ENCODE assay signal across 8 mouse cellular contexts in genomic region chr9:61369316-61370273, GRCm38 (mm10). TPM values are rescaled to one million over a fixed set of nuclear protein-coding genes. Genes with fewer than 3 reads are reported as not detected.
DNase-seq lines count a peak whose midpoint lies in the region; ATAC-seq and TF ChIP-seq lines count a peak whose summit lies in the region.

No protein-coding gene starts in this region.

- H3K4me1 ChIP-seq in forebrain, embryonic 10.5 days = peaks cover 79% of the 10 kb centered on the region
- peaks cover 32% of the 10 kb centered on the region for H3K4me1 ChIP-seq in hindbrain, embryonic 14.5 days (replicated peaks; ENCODE audit: control insufficient read depth, insufficient read depth, low read length)
- peaks cover 28% of the 10 kb centered on the region for H3K4me1 ChIP-seq in limb, embryonic 14.5 days (ENCODE audit: control insufficient read depth, insufficient read depth, low read length)

- H3K27me3 ChIP-seq in forebrain, embryonic 10.5 days (ENCODE audit: poor library complexity, severe bottlenecking) = peaks cover 37% of the 10 kb centered on the region
- peaks cover 7% of the 10 kb centered on the region; the same call in 1 of the 2 replicates for H3K27me3 ChIP-seq in hindbrain, embryonic 14.5 days (ENCODE audit: control insufficient read depth, insufficient read depth, low read length)
- no peaks in the 10 kb centered on the region for H3K27me3 ChIP-seq in limb, embryonic 14.5 days (ENCODE audit: control insufficient read depth, insufficient read depth, low read length)

- TF ChIP-seq POLR2A in limb, embryonic 14.5 days (IDR thresholded peaks at IDR 0.05; ENCODE audit: borderline replicate concordance, extremely low read depth, insufficient read depth, insufficient read length) = no peak

- peak; percentile 13; the same call in 1 of the 2 replicates for ATAC-seq in hindbrain, embryonic 14.5 days (ENCODE audit: low FRiP score)
- ATAC-seq in limb, embryonic 14.5 days (ENCODE audit: low FRiP score, low read depth) = no peak

- H3K4me2 ChIP-seq in hindbrain, embryonic 14.5 days (replicated peaks) = peak overlapping the region; percentile 50
- H3K4me2 ChIP-seq in limb, embryonic 14.5 days (replicated peaks; ENCODE audit: low read depth, low read length, severe bottlenecking) = peak overlapping the region; percentile 60

- peak overlapping the region; percentile 25 for H3K9ac ChIP-seq in hindbrain, embryonic 14.5 days
- peak overlapping the region; percentile 18; the same call in 1 of the 2 replicates for H3K9ac ChIP-seq in limb, embryonic 14.5 days (ENCODE audit: low read depth, low read length, severe bottlenecking)

- H3K36me3 ChIP-seq in forebrain, embryonic 10.5 days (replicated peaks) = 0 out of 2 replicates have a peak, but pooled peaks cover 5% of the 10 kb centered on the region
- H3K36me3 ChIP-seq in hindbrain, embryonic 14.5 days (replicated peaks; ENCODE audit: control insufficient read depth, insufficient read depth) = no peaks in the 10 kb centered on the region
- no peaks in the 10 kb centered on the region for H3K36me3 ChIP-seq in limb, embryonic 14.5 days (ENCODE audit: control insufficient read depth, insufficient read depth, low read length)

- H3K9me3 ChIP-seq in forebrain, embryonic 10.5 days = no peaks in the 10 kb centered on the region
- no peaks in the 10 kb centered on the region for H3K9me3 ChIP-seq in hindbrain, embryonic 14.5 days (ENCODE audit: control insufficient read depth, low read length)
- no peaks in the 10 kb centered on the region for H3K9me3 ChIP-seq in limb, embryonic 14.5 days (ENCODE audit: control insufficient read depth, low read length)

- peak overlapping the region; percentile 98 for H3K4me3 ChIP-seq in forebrain, embryonic 10.5 days
- peak overlapping the region; percentile 10; the same call in 1 of the 2 replicates for H3K4me3 ChIP-seq in hindbrain, embryonic 14.5 days (replicated peaks; ENCODE audit: low read length)
- peak overlapping the region; percentile 34 for H3K4me3 ChIP-seq in limb, embryonic 14.5 days (replicated peaks; ENCODE audit: low read length)

- whole genome bisulfite sequencing in forebrain, embryonic 10.5 days = under 1% methylated on average over 45 of the region's 45 CpGs
- WGBS in hindbrain, embryonic 14.5 days = under 1% methylated on average over 45 of the region's 45 CpGs
- WGBS in limb, embryonic 14.5 days = under 1% methylated on average over 41 of the region's 45 CpGs

- DNase-seq in layer of hippocampus, adult 11-12 months (ENCODE audit: low spot score) = peak; percentile 36
- DNase-seq in layer of hippocampus, postnatal 14 days (ENCODE audit: low spot score in 2 of 2) = no peak
- DNase-seq in adrenal gland, postnatal 36 days = peak; percentile 86
- peak; percentile 75 for DNase-seq in forebrain, embryonic 10.5 days (ENCODE audit: extremely low spot score, low spot score)
- DNase-seq in hindbrain, embryonic 14.5 days (ENCODE audit: low spot score) = peak; percentile 54
- DNase-seq in limb, embryonic 14.5 days (ENCODE audit: low spot score) = peak; percentile 59
- DNase-seq in naive thymus-derived CD4-positive, alpha-beta T cell, adult 2 months (ENCODE audit: low read depth) = peak; percentile 81
- peak; percentile 68 for DNase-seq in thymus, postnatal 0 days (ENCODE audit: low spot score)

- H3K27ac ChIP-seq in forebrain, embryonic 10.5 days = peak overlapping the region; percentile 85
- H3K27ac ChIP-seq in hindbrain, embryonic 14.5 days = peak overlapping the region; percentile 68
- H3K27ac ChIP-seq in limb, embryonic 14.5 days (replicated peaks; ENCODE audit: low read depth, low read length) = peak overlapping the region; percentile 79

RNA-seq across cellular contexts. Expression of gene Tle3, which starts 2.6 kb away (rescaled TPM):
- total RNA-seq in layer of hippocampus, postnatal 14 days (2021) = 10 to 100 TPM; 73.5 to 77.2 TPM
- 100 to 1,000 TPM; 121 to 144 TPM for total RNA-seq in adrenal gland, postnatal 36 days (2021)
- 43.4 and 45.6 TPM in 2 replicates for polyA plus RNA-seq in forebrain, embryonic 10.5 days (2016; fragmentation: Nextera tagmentation; extraction: Ambion mirVana)
- polyA plus RNA-seq in hindbrain, embryonic 14.5 days (2014; fragmentation: Nextera tagmentation; extraction: Ambion mirVana) = 22.4 and 23.9 TPM in 2 replicates
- 113 and 156 TPM in 2 replicates for polyA plus RNA-seq in limb, embryonic 14.5 days (2012; rRNA removed)
- 45.1 and 47.3 TPM in 2 replicates for polyA plus RNA-seq in limb, embryonic 14.5 days (2014; fragmentation: Nextera tagmentation; extraction: Ambion mirVana)
- polyA plus RNA-seq in thymus, postnatal 0 days (2015; fragmentation: Nextera tagmentation; extraction: Ambion mirVana) = 40.3 and 42.6 TPM in 2 replicates

Comparison
In these comparisons a context has a peak if more than half of its experiments do, and no peak if none do; other contexts are left out.
1. DNase-seq: peak in layer of hippocampus, adult 11-12 months (single experiment), adrenal gland, postnatal 36 days (2 of 2), forebrain, embryonic 10.5 days (single experiment), hindbrain, embryonic 14.5 days (single experiment), limb, embryonic 14.5 days (single experiment), naive thymus-derived CD4-positive, alpha-beta T cell, adult 2 months (single experiment) and thymus, postnatal 0 days (single experiment); none in layer of hippocampus, postnatal 14 days (0 of 2).
2. H3K4me3 ChIP-seq: peak in every context shown above with its lines; median percentile 98 in forebrain, embryonic 10.5 days; 34 in limb, embryonic 14.5 days; 10 in hindbrain, embryonic 14.5 days.
3. Peak in every context shown above with its lines, with median percentiles within 50 percentile points of each other: H3K27ac ChIP-seq.